ENCODE assay signal across 21 mouse cellular contexts in genomic region chr2:166266507-166266906, GRCm38 (mm10).
DNase-seq lines count a peak whose midpoint lies in the region; ATAC-seq and TF ChIP-seq lines count a peak whose summit lies in the region.
"Had no signal": no experiment of that assay in that cellular context is flagged by ENCODE, and none has a peak within 500 bp of the region (broad histone marks: within the 10 kb centered on the region; RNA-seq: fewer than 3 reads in every experiment).

No protein-coding gene starts in this region.

- TF ChIP-seq CTCF in gastrocnemius, adult 2 months (IDR thresholded peaks at IDR 0.05) = no peak
- no peak for TF ChIP-seq CTCF in lung, postnatal 0 days (IDR thresholded peaks at IDR 0.05)
- no peak for TF ChIP-seq CTCF in Patski (IDR thresholded peaks at IDR 0.05)

- H3K9me3 ChIP-seq in lung, postnatal 0 days (ENCODE audit: low read length) = no peaks in the 10 kb centered on the region
- H3K9me3 ChIP-seq: forebrain, embryonic 15.5 days; heart, embryonic 15.5 days; hindbrain, embryonic 13.5 days; limb, embryonic 12.5 days; liver, embryonic 15.5 days had no signal

- H3K4me1 ChIP-seq in lung, postnatal 0 days (ENCODE audit: insufficient read depth, low read depth, low read length) = 0 out of 2 replicates have a peak, but pooled peaks cover 2% of the 10 kb centered on the region
- H3K4me1 ChIP-seq: liver, embryonic 15.5 days had no signal

- TF ChIP-seq EP300 in lung, postnatal 0 days (IDR thresholded peaks at IDR 0.05) = no peak

- POLR2A ChIA-PET in Patski (lab: Charles Lee) = interaction anchor here (0.8 kb wide), 1 partner anchor 14 kb away, joined by 3 read pairs; no protein-coding TSS in a partner anchor

- H3K4me3 ChIP-seq in gastrocnemius, adult 2 months = no peak overlapping the region
- H3K4me3 ChIP-seq in lung, postnatal 0 days (ENCODE audit: low read depth, low read length) = no peak overlapping the region
- H3K4me3 ChIP-seq: forebrain, embryonic 15.5 days; heart, embryonic 15.5 days; hindbrain, embryonic 13.5 days; limb, embryonic 12.5 days; liver, embryonic 15.5 days; megakaryocyte, embryonic 14.5 days had no signal

- ATAC-seq in lung, postnatal 0 days = no peak
- ATAC-seq in Patski = peak; percentile 91
- ATAC-seq: CD4-positive, CD25-positive, alpha-beta regulatory T cell, adult 4 months; forebrain, embryonic 15.5 days; intestine, embryonic 16.5 days had no signal

- no peaks in the 10 kb centered on the region for H3K27me3 ChIP-seq in lung, postnatal 0 days (replicated peaks; ENCODE audit: insufficient read depth, low read length)
- peaks cover 8% of the 10 kb centered on the region for H3K27me3 ChIP-seq in Patski
- H3K27me3 ChIP-seq: forebrain, embryonic 15.5 days; heart, embryonic 15.5 days; limb, embryonic 12.5 days; liver, embryonic 15.5 days had no signal

- in situ Hi-C loops in Patski (cut with MboI; ENCODE audit: low pct_unique_long_range_greater_than_20kb) = no loop called here

- H3K27ac ChIP-seq in gastrocnemius, adult 2 months = no peak overlapping the region
- no peak overlapping the region for H3K27ac ChIP-seq in lung, postnatal 0 days (ENCODE audit: low read length)
- H3K27ac ChIP-seq: forebrain, embryonic 15.5 days; heart, embryonic 15.5 days; hindbrain, embryonic 13.5 days; limb, embryonic 12.5 days; liver, embryonic 15.5 days had no signal

- peak; percentile 60 for DNase-seq in gastrocnemius, adult 2 months
- DNase-seq in gastrocnemius, adult 18-20 months (ENCODE audit: low spot score) = no peak
- DNase-seq in lung, postnatal 10 days = peak; percentile 27
- DNase-seq in lung, postnatal 0 days (ENCODE audit: low spot score) = no peak
- DNase-seq in Patski (ENCODE audit: low read depth, low spot score) = peak; percentile 80
- DNase-seq in gastrocnemius, postnatal 4 days (ENCODE audit: low spot score in 2 of 2) = peak; percentile 51 to 81
- no peak for DNase-seq in thymus, postnatal 25 days
- DNase-seq in kidney, postnatal 14 days = no peak
- DNase-seq: adrenal gland, adult 2 months; cerebellum, adult 11 months; cerebellum, postnatal 25 days; lung, postnatal 14 days; right cerebral cortex, postnatal 4 days had no signal

- H3K9ac ChIP-seq in lung, postnatal 0 days (replicated peaks; ENCODE audit: low read depth) = no peak overlapping the region
- H3K9ac ChIP-seq: forebrain, embryonic 15.5 days; heart, embryonic 15.5 days; hindbrain, embryonic 13.5 days; limb, embryonic 12.5 days; liver, embryonic 15.5 days had no signal

- CTCF ChIA-PET in Patski (lab: Charles Lee) = no interaction called here

- intact Hi-C loops in gastrocnemius, adult 2 months (cut with DNase I) = no loop called here

- WGBS in lung, postnatal 0 days = 82% methylated on average over 9 of the region's 9 CpGs

- no peak overlapping the region for H3K4me2 ChIP-seq in lung, postnatal 0 days (replicated peaks; ENCODE audit: low read depth, low read length)
- H3K4me2 ChIP-seq: forebrain, embryonic 15.5 days; heart, embryonic 15.5 days; hindbrain, embryonic 13.5 days; limb, embryonic 12.5 days; liver, embryonic 15.5 days had no signal

- no peaks in the 10 kb centered on the region for H3K36me3 ChIP-seq in lung, postnatal 0 days (ENCODE audit: insufficient read depth, low read length)
- H3K36me3 ChIP-seq: forebrain, embryonic 15.5 days; heart, embryonic 15.5 days; hindbrain, embryonic 13.5 days; limb, embryonic 12.5 days; liver, embryonic 15.5 days had no signal

Comparison
In these comparisons a context has a peak if more than half of its experiments do, and no peak if none do; other contexts are left out.
1. DNase-seq: peak in gastrocnemius, adult 2 months (single experiment), lung, postnatal 10 days (single experiment), Patski (single experiment) and gastrocnemius, postnatal 4 days (2 of 2); none in gastrocnemius, adult 18-20 months (single experiment), lung, postnatal 0 days (single experiment), thymus, postnatal 25 days (single experiment) and kidney, postnatal 14 days (single experiment).